Mouse (Mus musculus): ENCODE measurements at regions not wholly inside any gene's neighbourhood (a gene's known extent, or its start where the extent isn't known, plus 50 kb on each side); places are given as distances from the start of the nearest gene placed in this dataset.

DNA sequence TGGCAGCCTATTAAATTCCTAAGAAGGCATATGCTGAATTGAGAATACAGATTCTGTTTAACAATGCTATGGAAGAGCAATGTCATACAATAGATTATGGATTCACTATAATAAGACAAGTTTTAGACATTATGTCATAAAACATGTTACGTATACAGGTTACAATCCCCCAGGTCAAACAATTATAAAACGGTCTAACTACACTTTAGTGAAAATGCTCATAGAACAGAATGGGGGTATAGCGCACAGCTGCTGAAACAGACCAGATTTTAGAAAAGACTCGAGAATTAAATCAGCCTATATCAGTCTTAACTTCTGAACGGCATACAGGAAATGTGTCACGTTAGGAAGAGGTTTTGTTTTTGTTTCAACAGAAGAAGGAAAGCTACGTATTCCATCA is 660.5 kb upstream of the Sel1l start:
- Histone ChIP-seq H3K9me3 (ENCODE audit: control insufficient read depth, insufficient read depth, low read depth, low read length) (no peaks in the 10 kb centered on the region), H3K9ac (ENCODE audit: insufficient read depth, low read depth, low read length, poor library complexity, severe bottlenecking) (no peak overlapping the region), H3K27ac (ENCODE audit: insufficient read depth, low read depth, low read length, poor library complexity, severe bottlenecking) (no peak overlapping the region), H3K36me3 (ENCODE audit: control insufficient read depth, insufficient read depth, low read length, poor library complexity, severe bottlenecking) (no peaks in the 10 kb centered on the region), H3K4me1 (ENCODE audit: control insufficient read depth in 2 of 2, insufficient read depth in 2 of 2, low read length in 2 of 2, poor library complexity in 1 of 2) (no peaks in the 10 kb centered on the region), H3K4me3 (ENCODE audit: insufficient read depth in 1 of 2, low read depth in 1 of 2, low read length in 2 of 2, poor library complexity in 1 of 2, severe bottlenecking in 1 of 2) (no peak overlapping the region)
- in situ Hi-C loops (cut with MboI; ENCODE audit: low sequenced_read_pairs in 2 of 2, unreplicated experiment in 2 of 2): no loop called here
- TF ChIP-seq ZNF384 (IDR thresholded peaks at IDR 0.05; ENCODE audit: low read depth, low read length): no peak
- TF ChIP-seq ZC3H11A (IDR thresholded peaks at IDR 0.05; ENCODE audit: borderline replicate concordance, low read depth, low read length): no peak
- TF ChIP-seq MAFK (IDR thresholded peaks at IDR 0.05; ENCODE audit: insufficient read depth, low read depth, low read length): no peak
- TF ChIP-seq CHD2 (IDR thresholded peaks at IDR 0.05; ENCODE audit: low read depth, low read length): no peak
- no peak for TF ChIP-seq HCFC1 (IDR thresholded peaks at IDR 0.05; ENCODE audit: borderline replicate concordance, insufficient read depth, low read length)
- no peak for DNase-seq (ENCODE audit: low read depth, low spot score)

DNA sequence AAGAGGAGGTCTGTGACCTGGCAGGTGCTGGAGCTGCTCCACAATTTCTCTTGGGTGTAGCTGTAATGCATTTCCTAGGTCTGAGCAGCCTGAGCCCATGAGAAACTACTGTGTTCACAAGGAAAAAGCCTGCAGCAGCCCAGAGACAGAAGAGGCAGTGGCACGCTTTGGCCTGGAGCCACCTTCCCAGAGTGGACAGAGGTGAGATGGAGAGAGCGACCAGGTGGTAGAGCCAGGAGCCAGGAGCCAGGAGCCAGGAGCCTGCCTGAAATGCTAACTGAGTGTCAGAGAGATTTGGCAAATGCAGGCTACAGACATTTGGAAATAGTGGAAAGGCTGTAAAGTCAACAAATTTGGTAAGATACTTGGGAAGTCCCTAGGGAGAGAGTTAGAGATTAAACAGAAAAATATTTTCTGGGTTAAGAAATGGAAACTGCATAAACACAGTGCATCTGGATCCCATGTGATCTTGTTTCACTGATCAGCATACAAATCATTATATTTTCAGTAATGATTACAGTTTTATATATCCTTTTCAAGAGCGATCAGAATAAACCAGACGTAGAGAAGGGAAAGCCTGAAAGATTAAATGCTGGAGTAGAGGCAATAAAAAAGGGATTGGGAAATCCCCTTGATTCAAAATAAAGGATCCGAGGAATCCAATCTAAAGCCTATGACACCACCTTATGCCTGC is 660.0 kb upstream of the Sel1l start:
- in situ Hi-C loops (cut with MboI; ENCODE audit: low sequenced_read_pairs in 2 of 2, unreplicated experiment in 2 of 2): no loop called here
- DNase-seq (ENCODE audit: low read depth, low spot score): no peak
- Histone ChIP-seq H3K4me3 (ENCODE audit: insufficient read depth in 1 of 2, low read depth in 1 of 2, low read length in 2 of 2, poor library complexity in 1 of 2, severe bottlenecking in 1 of 2) (no peak overlapping the region), H3K4me1 (ENCODE audit: control insufficient read depth in 2 of 2, insufficient read depth in 2 of 2, low read length in 2 of 2, poor library complexity in 1 of 2) (no peaks in the 10 kb centered on the region), H3K9me3 (ENCODE audit: control insufficient read depth, insufficient read depth, low read depth, low read length) (no peaks in the 10 kb centered on the region), H3K9ac (ENCODE audit: insufficient read depth, low read depth, low read length, poor library complexity, severe bottlenecking) (no peak overlapping the region), H3K36me3 (ENCODE audit: control insufficient read depth, insufficient read depth, low read length, poor library complexity, severe bottlenecking) (no peaks in the 10 kb centered on the region), H3K27ac (ENCODE audit: insufficient read depth, low read depth, low read length, poor library complexity, severe bottlenecking) (no peak overlapping the region)
- TF ChIP-seq MAFK (IDR thresholded peaks at IDR 0.05; ENCODE audit: insufficient read depth, low read depth, low read length) (no peak), CHD2 (IDR thresholded peaks at IDR 0.05; ENCODE audit: low read depth, low read length) (no peak), HCFC1 (IDR thresholded peaks at IDR 0.05; ENCODE audit: borderline replicate concordance, insufficient read depth, low read length) (no peak), ZC3H11A (IDR thresholded peaks at IDR 0.05; ENCODE audit: borderline replicate concordance, low read depth, low read length) (no peak), ZNF384 (IDR thresholded peaks at IDR 0.05; ENCODE audit: low read depth, low read length) (no peak)

DNA sequence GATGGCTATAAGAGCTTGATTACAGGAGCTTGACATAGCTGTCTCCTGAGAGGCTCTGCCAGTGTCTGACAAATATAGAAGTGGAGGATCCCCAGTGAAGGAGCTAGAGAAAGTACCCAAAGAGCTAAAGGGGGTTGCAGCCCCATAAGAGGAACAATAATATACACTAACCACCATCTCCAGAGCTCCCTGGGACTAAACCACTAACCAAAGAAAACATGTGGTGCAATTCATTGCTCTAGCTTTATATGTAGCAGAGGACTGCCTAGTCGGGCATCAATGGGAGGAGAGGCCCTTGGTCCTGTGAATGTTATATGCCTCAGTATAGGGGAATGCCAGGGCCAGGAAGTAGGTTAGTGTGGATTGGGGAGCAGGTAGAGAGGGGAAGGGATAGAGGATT is 635.0 kb upstream of the Sel1l start:
- in situ Hi-C loops (cut with MboI; ENCODE audit: low sequenced_read_pairs in 2 of 2, unreplicated experiment in 2 of 2): no loop called here
- H3K36me3 ChIP-seq (ENCODE audit: control insufficient read depth, insufficient read depth, low read length, poor library complexity, severe bottlenecking): no peaks in the 10 kb centered on the region
- no peak overlapping the region for H3K27ac ChIP-seq (ENCODE audit: insufficient read depth, low read depth, low read length, poor library complexity, severe bottlenecking)
- no peak overlapping the region for H3K9ac ChIP-seq (ENCODE audit: insufficient read depth, low read depth, low read length, poor library complexity, severe bottlenecking)
- no peak for DNase-seq (ENCODE audit: low read depth, low spot score)
- H3K4me3 ChIP-seq (ENCODE audit: insufficient read depth in 1 of 2, low read depth in 1 of 2, low read length in 2 of 2, poor library complexity in 1 of 2, severe bottlenecking in 1 of 2): no peak overlapping the region
- H3K9me3 ChIP-seq (ENCODE audit: control insufficient read depth, insufficient read depth, low read depth, low read length): no peaks in the 10 kb centered on the region
- no peaks in the 10 kb centered on the region for H3K4me1 ChIP-seq (ENCODE audit: control insufficient read depth in 2 of 2, insufficient read depth in 2 of 2, low read length in 2 of 2, poor library complexity in 1 of 2)
- TF ChIP-seq MAFK (IDR thresholded peaks at IDR 0.05; ENCODE audit: insufficient read depth, low read depth, low read length) (no peak), ZC3H11A (IDR thresholded peaks at IDR 0.05; ENCODE audit: borderline replicate concordance, low read depth, low read length) (no peak), CHD2 (IDR thresholded peaks at IDR 0.05; ENCODE audit: low read depth, low read length) (no peak), HCFC1 (IDR thresholded peaks at IDR 0.05; ENCODE audit: borderline replicate concordance, insufficient read depth, low read length) (no peak), ZNF384 (IDR thresholded peaks at IDR 0.05; ENCODE audit: low read depth, low read length) (no peak)

DNA sequence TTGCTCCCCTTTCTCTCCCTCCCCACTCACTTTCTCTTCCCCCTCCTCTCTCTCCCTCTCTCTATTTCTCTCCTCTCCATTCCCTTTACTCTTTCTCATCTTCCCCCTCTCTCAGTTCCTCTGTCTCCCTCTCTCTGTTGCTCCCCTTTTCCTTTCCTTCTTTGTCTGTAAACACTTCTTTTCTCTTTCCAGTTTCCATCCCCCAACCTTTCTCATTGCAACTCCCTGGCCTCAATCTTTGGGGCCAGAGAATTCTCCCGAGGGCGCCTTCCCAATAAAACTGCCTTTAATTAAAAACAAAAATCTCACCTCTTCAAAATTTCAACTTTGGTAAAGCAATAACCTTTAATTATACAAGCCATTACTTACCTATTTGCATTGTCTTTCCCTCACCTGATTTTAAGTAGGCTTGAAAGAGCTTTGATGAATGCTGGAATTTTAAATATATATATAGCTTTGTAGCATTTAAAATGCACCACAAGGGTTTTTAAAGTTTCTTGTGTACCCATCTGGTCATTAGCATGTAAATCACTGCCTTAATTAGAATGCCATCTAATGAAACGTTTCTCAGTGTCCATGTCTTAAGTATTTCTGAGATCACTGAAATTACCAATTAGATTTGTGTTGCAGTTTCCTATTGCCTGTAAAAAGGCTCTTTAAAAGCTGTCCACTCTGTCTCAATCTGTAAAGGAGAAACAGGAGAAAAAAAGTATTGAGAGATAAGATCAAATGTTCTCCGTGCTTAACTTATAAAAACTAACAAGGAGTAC is 625.5 kb upstream of the Sel1l start:
- H3K27ac ChIP-seq (ENCODE audit: insufficient read depth, low read depth, low read length, poor library complexity, severe bottlenecking): no peak overlapping the region
- H3K4me3 ChIP-seq (ENCODE audit: insufficient read depth in 1 of 2, low read depth in 1 of 2, low read length in 2 of 2, poor library complexity in 1 of 2, severe bottlenecking in 1 of 2): no peak overlapping the region
- TF ChIP-seq ZNF384 (IDR thresholded peaks at IDR 0.05; ENCODE audit: low read depth, low read length) (no peak), MAFK (IDR thresholded peaks at IDR 0.05; ENCODE audit: insufficient read depth, low read depth, low read length) (no peak), ZC3H11A (IDR thresholded peaks at IDR 0.05; ENCODE audit: borderline replicate concordance, low read depth, low read length) (no peak), CHD2 (IDR thresholded peaks at IDR 0.05; ENCODE audit: low read depth, low read length) (no peak), HCFC1 (IDR thresholded peaks at IDR 0.05; ENCODE audit: borderline replicate concordance, insufficient read depth, low read length) (no peak)
- in situ Hi-C loops (cut with MboI; ENCODE audit: low sequenced_read_pairs in 2 of 2, unreplicated experiment in 2 of 2): no loop called here
- H3K4me1 ChIP-seq (ENCODE audit: control insufficient read depth in 2 of 2, insufficient read depth in 2 of 2, low read length in 2 of 2, poor library complexity in 1 of 2): no peaks in the 10 kb centered on the region
- H3K9me3 ChIP-seq (ENCODE audit: control insufficient read depth, insufficient read depth, low read depth, low read length): no peaks in the 10 kb centered on the region
- no peaks in the 10 kb centered on the region for H3K36me3 ChIP-seq (ENCODE audit: control insufficient read depth, insufficient read depth, low read length, poor library complexity, severe bottlenecking)
- H3K9ac ChIP-seq (ENCODE audit: insufficient read depth, low read depth, low read length, poor library complexity, severe bottlenecking): no peak overlapping the region
- no peak for DNase-seq (ENCODE audit: low read depth, low spot score)

Measured in ES-E14 (cell line).